Mouse (Mus musculus) intestine, embryonic 16.5 days (tissue): ENCODE results near the gene Eif2s2. TPM values are rescaled to one million over a fixed set of nuclear protein-coding genes. Genes with fewer than 3 reads are reported as not detected.
"Not testable (repeated sequence)": the region's sequence is repeated elsewhere in the genome, so short reads cannot be mapped to it uniquely, and the experiment has no call there.

ENCODE experiments used
- ATAC-seq: fragments of 200-750 bp; cut with Nextera tagmentation; 2 replicates; pipeline ENCODE4 v1.8.0; 2017; ENCODE audit warnings: moderate TSS enrichment, moderate library complexity
- H3K27ac ChIP-seq: fragments of 300-500 bp; sonication (generic); 2 replicates; pipeline ENCODE4 v1.5.1; 2014; ENCODE audit warnings: mild to moderate bottlenecking, low read length
- H3K27me3 ChIP-seq: fragments of 300-500 bp; sonication (generic); replicated peaks from 2 replicates; pipeline ENCODE4 v1.6.1; 2014; ENCODE audit warnings: low read length, control low read depth, mixed read lengths; ENCODE audit not compliant: control insufficient read depth, insufficient read depth
- H3K36me3 ChIP-seq: fragments of 300-500 bp; sonication (generic); 2 replicates; pipeline ENCODE4 v1.6.1; 2014; ENCODE audit warnings: low read length, control low read depth; ENCODE audit not compliant: control insufficient read depth, insufficient read depth
- H3K4me1 ChIP-seq: fragments of 300-500 bp; sonication (generic); 2 replicates; pipeline ENCODE4 v1.6.1; 2014; ENCODE audit warnings: low read length, control low read depth, mixed read lengths; ENCODE audit not compliant: control insufficient read depth, insufficient read depth
- H3K4me2 ChIP-seq: fragments of 300-500 bp; sonication (generic); 2 replicates; pipeline ENCODE4 v1.6.1; 2014; ENCODE audit warnings: low read depth, low read length, control low read depth
- H3K4me3 ChIP-seq: fragments of 300-500 bp; sonication (generic); 2 replicates; pipeline ENCODE4 v1.5.1; 2014; ENCODE audit warnings: mild to moderate bottlenecking, low read length
- H3K9ac ChIP-seq: fragments of 300-500 bp; sonication (generic); 2 replicates; pipeline ENCODE4 v1.6.1; 2014; ENCODE audit warnings: low read depth, low read length
- H3K9me3 ChIP-seq: fragments of 300-500 bp; sonication (generic); 2 replicates; pipeline ENCODE4 v1.6.1; 2016; ENCODE audit warnings: low read length, control low read depth; ENCODE audit not compliant: control insufficient read depth
- WGBS: fragments of 180-500 bp; shearing (Covaris S2); extraction: QIAGEN DNeasy Blood & Tissue Kit; methylation state at CpG from one replicate; pipeline ENCODE4 v1.1.7; 2014; 5-methylcytosine and 5-hydroxymethylcytosine counted together
- polyA plus RNA-seq: library from polyadenylated mRNA; unstranded; fragments of >200 nt; fragmentation: Nextera tagmentation; extraction: Ambion mirVana; gene quantifications from 2 replicates; pipeline ENCODE4 v1.2.1, GENCODE M21; 2015

Gene Eif2s2
- polyA plus RNA-seq, 1 experiment from 2014 or later, result 76.6 TPM

GRCm38 (mm10) chr2:154899412-154899811 lies 6.7 kb upstream of the Eif2s2 start:
- H3K27me3 ChIP-seq, H3K4me1 ChIP-seq, H3K36me3 ChIP-seq, ATAC-seq, H3K4me3 ChIP-seq, H3K4me2 ChIP-seq, H3K9me3 ChIP-seq, H3K9ac ChIP-seq: not testable (repeated sequence)
- WGBS, result 80% methylated on average over 4 of the region's 4 CpGs
- peak overlapping the region; percentile 33; the same call in 1 of the 2 replicates for H3K27ac ChIP-seq

DNA sequence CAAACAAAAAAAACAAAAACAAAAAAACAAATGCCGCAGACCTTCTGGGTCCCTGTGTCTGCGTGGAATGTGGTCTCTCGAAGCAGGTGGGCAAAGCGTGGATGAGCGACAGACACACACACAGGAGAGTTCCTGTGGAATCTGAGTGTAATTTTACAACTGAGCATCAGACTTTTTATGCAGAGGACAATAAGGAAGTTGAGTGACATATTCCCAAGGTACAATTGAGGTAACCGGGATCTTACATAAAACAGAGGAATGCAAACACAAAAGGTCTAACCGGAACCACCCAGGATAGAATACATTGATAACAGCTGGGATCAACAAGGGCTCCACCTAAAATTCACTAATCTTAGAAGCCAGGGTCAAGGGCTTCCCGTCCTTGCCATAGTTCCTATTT lies 6.3 kb upstream of the Eif2s2 start:
- WGBS, result 83% methylated on average over 7 of the region's 8 CpGs
- ATAC-seq, H3K27ac ChIP-seq, H3K9me3 ChIP-seq, H3K4me2 ChIP-seq, H3K9ac ChIP-seq, H3K27me3 ChIP-seq, H3K4me1 ChIP-seq, H3K36me3 ChIP-seq, H3K4me3 ChIP-seq: not testable (repeated sequence)

DNA sequence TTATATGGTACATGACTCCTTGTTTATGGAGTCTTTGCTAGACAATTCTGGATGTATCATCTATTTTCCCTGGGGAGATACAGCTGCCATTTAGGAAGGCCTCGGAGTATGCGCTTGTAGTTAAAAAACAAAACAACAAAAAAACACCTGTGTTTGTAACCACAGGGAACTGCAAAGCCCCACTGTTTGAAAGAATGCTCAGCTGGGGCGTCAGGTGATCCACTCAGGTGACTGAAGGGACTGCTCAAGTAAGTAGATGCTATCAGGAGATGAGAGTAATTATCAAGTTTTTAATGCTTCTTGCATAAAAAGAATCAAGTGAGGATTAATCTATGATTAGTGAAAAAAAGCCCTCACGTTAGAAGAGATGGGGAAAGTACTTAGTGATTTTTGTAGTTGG lies 813 bp upstream of the Eif2s2 start:
- no peak overlapping the region; the same call in 1 of the 2 replicates for H3K4me2 ChIP-seq
- 67% methylated on average over 4 of the region's 4 CpGs for WGBS

GRCm38 (mm10) chr2:154893045-154893385 lies 280 bp upstream of the Eif2s2 start:
- 9% methylated on average over 12 of the region's 12 CpGs for WGBS
- Histone ChIP-seq H3K9ac (peak overlapping the region; percentile 91), H3K4me1 (peaks cover 13% of the 10 kb centered on the region), H3K27ac (0 out of 2 replicates have a peak overlapping the region, but pooled peaks have one; percentile 33), H3K4me3 (peak overlapping the region; percentile 69), H3K27me3 (no peaks in the 10 kb centered on the region), H3K9me3 (no peaks in the 10 kb centered on the region), H3K36me3 (no peaks in the 10 kb centered on the region), H3K4me2 (peak overlapping the region; percentile 72)
- ATAC-seq, result peak; percentile 46

More for the DNA sequence above, 813 bp upstream of the Eif2s2 start:
- H3K4me3 ChIP-seq, result no peak overlapping the region
- H3K9ac ChIP-seq, result no peak overlapping the region
- no peaks in the 10 kb centered on the region for H3K27me3 ChIP-seq
- no peak overlapping the region for H3K27ac ChIP-seq
- no peak for ATAC-seq
- no peaks in the 10 kb centered on the region for H3K9me3 ChIP-seq
- peaks cover 13% of the 10 kb centered on the region for H3K4me1 ChIP-seq
- no peaks in the 10 kb centered on the region for H3K36me3 ChIP-seq

GRCm38 (mm10) chr2:154891585-154891984 lies 1.1 kb downstream of the Eif2s2 start:
- Histone ChIP-seq H3K4me2 (peak overlapping the region; percentile 70), H3K27ac (no peak overlapping the region), H3K4me3 (peak overlapping the region; percentile 69), H3K9ac (peak overlapping the region; percentile 91), H3K27me3 (no peaks in the 10 kb centered on the region), H3K4me1 (peaks cover 13% of the 10 kb centered on the region), H3K9me3 (no peaks in the 10 kb centered on the region), H3K36me3 (no peaks in the 10 kb centered on the region; the same call in 1 of the 2 replicates)
- no peak for ATAC-seq
- WGBS, result 13% methylated on average over 2 of the region's 2 CpGs

DNA sequence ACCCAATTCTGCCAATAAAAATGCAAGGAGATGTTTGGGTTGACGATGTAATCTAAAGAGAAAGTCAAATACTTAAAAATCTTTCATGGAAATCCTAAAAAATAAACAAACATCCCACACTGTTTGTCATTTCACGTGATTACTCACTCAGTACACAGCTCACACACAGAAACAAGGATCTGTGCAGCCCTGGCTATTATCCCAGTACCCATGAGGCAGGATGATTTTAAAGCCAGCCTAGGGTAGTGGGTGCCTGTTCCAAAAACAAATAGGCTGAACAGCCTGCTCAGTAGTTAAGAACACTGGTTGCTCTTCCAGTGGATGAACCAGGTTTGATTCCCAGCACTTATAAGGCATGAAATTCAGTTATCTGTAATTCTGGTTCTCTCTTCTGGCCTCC lies 16.1 kb downstream of the Eif2s2 start:
- WGBS, result 71% methylated on average over 2 of the region's 2 CpGs

DNA sequence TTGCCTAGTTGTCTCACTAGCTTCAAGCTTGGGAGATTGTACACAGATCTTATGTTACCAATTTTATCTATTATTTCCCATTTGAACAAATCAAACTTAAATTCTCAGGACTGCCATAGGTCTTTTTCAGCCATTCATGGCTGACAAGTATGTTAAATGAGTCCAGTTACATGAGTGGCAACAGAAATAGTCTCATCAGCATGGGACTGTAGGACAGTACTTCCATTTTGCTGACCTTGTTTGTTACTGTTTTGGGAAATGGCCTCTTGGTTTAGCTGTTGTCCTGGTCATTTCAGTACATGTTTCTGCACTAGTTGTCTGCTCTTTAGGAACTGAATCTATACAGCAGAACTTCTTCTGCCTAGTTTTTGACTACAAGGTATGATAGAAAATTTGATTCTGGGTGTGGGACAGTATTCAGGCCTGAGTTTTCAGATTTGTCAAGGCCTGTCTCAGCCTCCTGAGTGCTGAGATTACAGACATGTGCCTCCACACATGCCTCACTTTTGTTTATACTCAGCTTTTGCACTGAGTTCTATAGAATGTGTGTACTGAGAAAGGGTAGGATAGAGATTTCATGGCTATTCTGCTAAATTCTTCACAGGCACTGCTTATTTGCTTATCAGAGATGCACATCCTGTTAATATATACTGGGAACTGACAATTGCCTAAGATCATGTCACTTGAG lies 22.6 kb downstream of the Eif2s2 start:
- Histone ChIP-seq H3K4me2 (no peak overlapping the region), H3K27me3 (no peaks in the 10 kb centered on the region), H3K9me3 (no peaks in the 10 kb centered on the region), H3K9ac (no peak overlapping the region), H3K4me1 (no peaks in the 10 kb centered on the region), H3K4me3 (no peak overlapping the region), H3K36me3 (peaks cover 26% of the 10 kb centered on the region), H3K27ac (no peak overlapping the region)
- ATAC-seq, result no peak

More for the DNA sequence above, 16.1 kb downstream of the Eif2s2 start:
- H3K4me1 ChIP-seq, result no peaks in the 10 kb centered on the region; the same call in 1 of the 2 replicates
- no peak overlapping the region for H3K4me2 ChIP-seq
- ATAC-seq, result no peak
- H3K4me3 ChIP-seq, result no peak overlapping the region
- no peaks in the 10 kb centered on the region for H3K9me3 ChIP-seq
- H3K27me3 ChIP-seq, result no peaks in the 10 kb centered on the region
- H3K27ac ChIP-seq, result no peak overlapping the region
- H3K9ac ChIP-seq, result no peak overlapping the region
- H3K36me3 ChIP-seq, result peaks cover 9% of the 10 kb centered on the region; the same call in 1 of the 2 replicates

GRCm38 (mm10) chr2:154868106-154868505 lies 24.6 kb downstream of the Eif2s2 start:
- H3K4me1 ChIP-seq, result no peaks in the 10 kb centered on the region
- no peak for ATAC-seq
- no peak overlapping the region for H3K27ac ChIP-seq
- no peak overlapping the region for H3K4me3 ChIP-seq
- H3K27me3 ChIP-seq, result no peaks in the 10 kb centered on the region
- WGBS, result 84% methylated on average over 1 of the region's 1 CpGs
- H3K9me3 ChIP-seq, result no peaks in the 10 kb centered on the region
- H3K9ac ChIP-seq, result no peak overlapping the region
- no peak overlapping the region for H3K4me2 ChIP-seq
- peaks cover 34% of the 10 kb centered on the region for H3K36me3 ChIP-seq

DNA sequence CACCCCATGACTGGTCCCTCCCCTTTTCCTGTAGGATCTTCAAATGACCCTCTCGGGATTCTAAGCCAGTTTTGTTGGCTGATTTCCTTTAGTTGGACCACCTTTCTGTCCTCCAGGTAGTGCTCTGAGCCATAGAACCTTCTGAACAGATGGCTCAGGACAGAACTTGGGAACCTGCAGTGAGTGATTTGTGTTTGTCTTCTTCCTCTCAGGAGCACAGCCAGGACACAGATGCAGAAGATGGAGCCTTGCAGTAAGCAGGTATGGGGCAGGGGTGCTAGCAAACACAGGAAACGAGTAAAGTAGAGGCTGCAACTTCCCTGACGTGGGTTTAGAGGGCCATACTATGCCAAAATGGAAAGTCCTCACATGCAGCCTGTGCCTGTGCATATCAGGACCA lies 27.0 kb downstream of the Eif2s2 start:
- H3K9me3 ChIP-seq, result no peaks in the 10 kb centered on the region
- H3K27me3 ChIP-seq, result no peaks in the 10 kb centered on the region
- no peak for ATAC-seq
- no peak overlapping the region for H3K27ac ChIP-seq
- 75% methylated on average over 3 of the region's 3 CpGs for WGBS
- H3K9ac ChIP-seq, result no peak overlapping the region
- peaks cover 24% of the 10 kb centered on the region for H3K36me3 ChIP-seq
- no peak overlapping the region for H3K4me2 ChIP-seq
- no peak overlapping the region for H3K4me3 ChIP-seq
- no peaks in the 10 kb centered on the region for H3K4me1 ChIP-seq

GRCm38 (mm10) chr2:154863672-154864071 lies 29.1 kb downstream of the Eif2s2 start:
- H3K4me2 ChIP-seq, result no peak overlapping the region
- WGBS, result 95% methylated on average over 13 of the region's 13 CpGs
- no peak overlapping the region for H3K27ac ChIP-seq
- H3K9ac ChIP-seq, result no peak overlapping the region
- no peaks in the 10 kb centered on the region for H3K4me1 ChIP-seq
- no peak overlapping the region for H3K4me3 ChIP-seq
- H3K36me3 ChIP-seq, result peaks cover 18% of the 10 kb centered on the region; the same call in 1 of the 2 replicates
- no peaks in the 10 kb centered on the region for H3K27me3 ChIP-seq
- no peaks in the 10 kb centered on the region for H3K9me3 ChIP-seq
- ATAC-seq, result no peak
